Mouse (Mus musculus) lung, embryonic 16.5 days (tissue): ENCODE results near the gene Kcna6. TPM values are rescaled to one million over a fixed set of nuclear protein-coding genes. Genes with fewer than 3 reads are reported as not detected.

Experiments used
- ATAC-seq: fragments of 200-750 bp; cut with Nextera tagmentation; 2 replicates; pipeline ENCODE4 v1.8.0; 2017; ENCODE audit warnings: low read depth, mild to moderate bottlenecking, moderate library complexity
- H3K27ac ChIP-seq: fragments of 300-500 bp; sonication (generic); 2 replicates; pipeline ENCODE4 v1.5.1; 2014; ENCODE audit warnings: mild to moderate bottlenecking, control low read depth, low read length
- H3K27me3 ChIP-seq: fragments of 300-500 bp; sonication (generic); 2 replicates; pipeline ENCODE4 v1.6.1; 2014; ENCODE audit warnings: low read depth, low read length, mixed read lengths; ENCODE audit not compliant: control insufficient read depth, insufficient read depth
- H3K36me3 ChIP-seq: fragments of 300-500 bp; sonication (generic); 2 replicates; pipeline ENCODE4 v1.6.1; 2014; ENCODE audit warnings: low read length; ENCODE audit not compliant: control insufficient read depth, insufficient read depth
- H3K4me1 ChIP-seq: fragments of 300-500 bp; sonication (generic); replicated peaks from 2 replicates; pipeline ENCODE4 v1.6.1; 2014; ENCODE audit warnings: low read length, mixed read lengths; ENCODE audit not compliant: control insufficient read depth, insufficient read depth
- H3K4me2 ChIP-seq: fragments of 300-500 bp; sonication (generic); 2 replicates; pipeline ENCODE4 v1.6.1; 2014; ENCODE audit warnings: low read depth, low read length, control low read depth
- H3K4me3 ChIP-seq: fragments of 300-500 bp; sonication (generic); 2 replicates; pipeline ENCODE4 v1.5.1; 2014; ENCODE audit warnings: mild to moderate bottlenecking, low read length, control low read depth
- H3K9ac ChIP-seq: fragments of 300-500 bp; sonication (generic); 2 replicates; pipeline ENCODE4 v1.6.1; 2014; ENCODE audit warnings: low read length, control low read depth
- H3K9me3 ChIP-seq: fragments of 300-500 bp; sonication (generic); 2 replicates; pipeline ENCODE4 v1.6.1; 2016; ENCODE audit warnings: low read length; ENCODE audit not compliant: control insufficient read depth
- WGBS: fragments of 180-500 bp; shearing (Covaris S2); extraction: QIAGEN DNeasy Blood & Tissue Kit; methylation state at CpG from one replicate; pipeline ENCODE4 v1.1.7; 2014; 5-methylcytosine and 5-hydroxymethylcytosine counted together
- polyA plus RNA-seq: library from polyadenylated mRNA; unstranded; fragments of >200 nt; fragmentation: Nextera tagmentation; extraction: Ambion mirVana; gene quantifications from 2 replicates; pipeline ENCODE4 v1.2.1, GENCODE M21; 2015

The Kcna6 gene
- polyA plus RNA-seq, 1 experiment from 2014 or later, result 1.6 TPM

- Histone ChIP-seq H3K9ac (no peak overlapping the region), H3K27ac (no peak overlapping the region), H3K36me3 (no peaks in the 10 kb centered on the region), H3K9me3 (no peaks in the 10 kb centered on the region), H3K27me3 (peaks cover 6% of the 10 kb centered on the region; the same call in 1 of the 2 replicates), H3K4me2 (no peak overlapping the region), H3K4me1 (peaks cover 3% of the 10 kb centered on the region; the same call in 1 of the 2 replicates), H3K4me3 (no peak overlapping the region)
- no peak for ATAC-seq
- WGBS, result 28% methylated on average over 4 of the region's 4 CpGs
Observed at GRCm38 (mm10) chr6:126704430-126704829, 36.0 kb downstream of the Kcna6 start.

- Histone ChIP-seq H3K9ac (peak overlapping the region; percentile 41), H3K27me3 (peaks cover 6% of the 10 kb centered on the region; the same call in 1 of the 2 replicates), H3K9me3 (no peaks in the 10 kb centered on the region), H3K4me1 (peaks cover 3% of the 10 kb centered on the region; the same call in 1 of the 2 replicates), H3K27ac (no peak overlapping the region), H3K4me3 (peak overlapping the region; percentile 37), H3K4me2 (peak overlapping the region; percentile 54), H3K36me3 (no peaks in the 10 kb centered on the region)
- 4% methylated on average over 12 of the region's 12 CpGs for WGBS
- ATAC-seq, result peak; percentile 67
Observed at GRCm38 (mm10) chr6:126702116-126702515, 38.4 kb downstream of the Kcna6 start.

GRCm38 (mm10) chr6:126701196-126701595 is 39.3 kb downstream of the Kcna6 start:
- H3K4me1 ChIP-seq, result peaks cover 3% of the 10 kb centered on the region; the same call in 1 of the 2 replicates
- no peak overlapping the region for H3K4me3 ChIP-seq
- no peak overlapping the region for H3K27ac ChIP-seq
- no peaks in the 10 kb centered on the region for H3K9me3 ChIP-seq
- H3K4me2 ChIP-seq, result no peak overlapping the region
- WGBS, result 64% methylated on average over 23 of the region's 23 CpGs
- H3K36me3 ChIP-seq, result no peaks in the 10 kb centered on the region
- no peak for ATAC-seq
- H3K9ac ChIP-seq, result no peak overlapping the region
- H3K27me3 ChIP-seq, result peaks cover 6% of the 10 kb centered on the region; the same call in 1 of the 2 replicates

GRCm38 (mm10) chr6:126699995-126700394 is 40.5 kb downstream of the Kcna6 start:
- WGBS, result 60% methylated on average over 5 of the region's 5 CpGs
- no peak overlapping the region for H3K4me3 ChIP-seq
- H3K4me2 ChIP-seq, result no peak overlapping the region
- H3K36me3 ChIP-seq, result no peaks in the 10 kb centered on the region
- no peak overlapping the region for H3K27ac ChIP-seq
- no peaks in the 10 kb centered on the region for H3K9me3 ChIP-seq
- H3K9ac ChIP-seq, result no peak overlapping the region
- no peak for ATAC-seq
- peaks cover 3% of the 10 kb centered on the region; the same call in 1 of the 2 replicates for H3K4me1 ChIP-seq
- peaks cover 6% of the 10 kb centered on the region; the same call in 1 of the 2 replicates for H3K27me3 ChIP-seq

- WGBS, result 63% methylated on average over 4 of the region's 4 CpGs
- Histone ChIP-seq H3K4me3 (no peak overlapping the region), H3K4me2 (no peak overlapping the region), H3K4me1 (no peaks in the 10 kb centered on the region), H3K36me3 (no peaks in the 10 kb centered on the region), H3K9ac (no peak overlapping the region), H3K27ac (no peak overlapping the region), H3K9me3 (no peaks in the 10 kb centered on the region), H3K27me3 (no peaks in the 10 kb centered on the region)
- no peak for ATAC-seq
Observed at GRCm38 (mm10) chr6:126687120-126687519, 53.4 kb downstream of the Kcna6 start.

GRCm38 (mm10) chr6:126685135-126685534 is 55.3 kb downstream of the Kcna6 start:
- Histone ChIP-seq H3K9ac (no peak overlapping the region), H3K4me3 (no peak overlapping the region), H3K9me3 (no peaks in the 10 kb centered on the region), H3K4me1 (no peaks in the 10 kb centered on the region), H3K36me3 (no peaks in the 10 kb centered on the region), H3K27me3 (no peaks in the 10 kb centered on the region), H3K4me2 (no peak overlapping the region), H3K27ac (no peak overlapping the region)
- WGBS, result 33% methylated on average over 3 of the region's 3 CpGs
- no peak for ATAC-seq

GRCm38 (mm10) chr6:126678961-126679360 is 61.5 kb downstream of the Kcna6 start:
- Histone ChIP-seq H3K27me3 (no peaks in the 10 kb centered on the region), H3K4me1 (no peaks in the 10 kb centered on the region), H3K27ac (no peak overlapping the region), H3K9me3 (no peaks in the 10 kb centered on the region), H3K4me2 (no peak overlapping the region), H3K4me3 (no peak overlapping the region), H3K9ac (no peak overlapping the region), H3K36me3 (no peaks in the 10 kb centered on the region)
- WGBS, result 65% methylated on average over 7 of the region's 7 CpGs
- no peak for ATAC-seq

GRCm38 (mm10) chr6:126667001-126667400 is 73.5 kb downstream of the Kcna6 start:
- 83% methylated on average over 5 of the region's 5 CpGs for WGBS

GRCm38 (mm10) chr6:126666091-126666490 is 74.4 kb downstream of the Kcna6 start:
- no peak for ATAC-seq

More at GRCm38 (mm10) chr6:126667001-126667400, 73.5 kb downstream of the Kcna6 start:
- no peaks in the 10 kb centered on the region for H3K9me3 ChIP-seq
- ATAC-seq, result no peak
- H3K9ac ChIP-seq, result no peak overlapping the region
- no peak overlapping the region for H3K4me2 ChIP-seq
- H3K27ac ChIP-seq, result no peak overlapping the region
- no peak overlapping the region for H3K4me3 ChIP-seq
- no peaks in the 10 kb centered on the region for H3K4me1 ChIP-seq
- no peaks in the 10 kb centered on the region; the same call in 1 of the 2 replicates for H3K27me3 ChIP-seq
- no peaks in the 10 kb centered on the region for H3K36me3 ChIP-seq

GRCm38 (mm10) chr6:126664569-126664968 is 75.9 kb downstream of the Kcna6 start:
- Histone ChIP-seq H3K36me3 (no peaks in the 10 kb centered on the region), H3K27ac (no peak overlapping the region), H3K4me3 (no peak overlapping the region), H3K4me1 (no peaks in the 10 kb centered on the region), H3K9me3 (no peaks in the 10 kb centered on the region), H3K27me3 (no peaks in the 10 kb centered on the region; the same call in 1 of the 2 replicates), H3K4me2 (no peak overlapping the region), H3K9ac (no peak overlapping the region)
- no peak for ATAC-seq
- 55% methylated on average over 3 of the region's 3 CpGs for WGBS

More at GRCm38 (mm10) chr6:126666091-126666490, 74.4 kb downstream of the Kcna6 start:
- Histone ChIP-seq H3K27ac (no peak overlapping the region), H3K27me3 (no peaks in the 10 kb centered on the region; the same call in 1 of the 2 replicates), H3K4me3 (no peak overlapping the region), H3K4me2 (no peak overlapping the region), H3K4me1 (no peaks in the 10 kb centered on the region), H3K9ac (no peak overlapping the region), H3K9me3 (no peaks in the 10 kb centered on the region), H3K36me3 (no peaks in the 10 kb centered on the region)
- WGBS, result 48% methylated on average over 6 of the region's 6 CpGs
